Mouse (Mus musculus): Measurements from ENCODE around the gene Smco4.

DNA sequence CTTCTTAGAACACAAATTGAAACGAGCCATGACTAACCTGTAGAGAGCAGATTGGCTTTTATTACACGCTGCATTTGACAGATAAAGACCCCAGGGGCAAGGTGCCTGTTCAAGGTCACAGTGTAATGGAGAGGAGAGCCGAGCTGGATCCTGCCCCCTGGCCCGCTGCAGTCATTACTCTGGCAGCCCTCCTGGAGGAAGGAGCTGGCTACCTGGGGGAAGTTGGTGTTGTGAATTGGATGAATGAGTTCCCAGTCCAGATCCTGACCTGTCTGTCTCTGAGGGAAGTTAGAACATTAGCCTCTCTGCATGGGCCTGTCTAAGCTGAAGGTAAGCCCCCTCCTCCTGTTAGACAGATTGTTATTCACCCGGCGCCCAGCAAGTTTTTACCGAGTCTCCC, 9.2 kb downstream of the Smco4 start:
- TF ChIP-seq CTCF (IDR thresholded peaks at IDR 0.05; ENCODE audit: extremely low read depth, insufficient read depth, low read length) (no peak), POLR2A (IDR thresholded peaks at IDR 0.05; ENCODE audit: extremely low read depth, insufficient read depth, low read length) (no peak)
